In genomic region chr11:51618894-51619408, GRCm38 (mm10) we compare ENCODE assay signal across 8 mouse cellular contexts. TPM values are rescaled to one million over a fixed set of nuclear protein-coding genes. Genes with fewer than 3 reads are reported as not detected.
DNase-seq lines count a peak whose midpoint lies in the region; ATAC-seq and TF ChIP-seq lines count a peak whose summit lies in the region.

No protein-coding gene starts in this region.

- H3K27ac ChIP-seq in heart, embryonic 14.5 days (replicated peaks in 1 of 2; ENCODE audit: control insufficient read depth in 1 of 2, insufficient read depth in 1 of 2, low read depth in 2 of 2, low read length in 2 of 2) = 0 out of 4 replicates have a peak overlapping the region, but pooled peaks have one; percentile 16 to 22
- H3K27ac ChIP-seq in hindbrain, embryonic 10.5 days = peak overlapping the region; percentile 90

- peak overlapping the region; percentile 93 for H3K4me2 ChIP-seq in heart, embryonic 14.5 days (ENCODE audit: low read length)

- WGBS in heart, embryonic 14.5 days = 49% methylated on average over 8 of the region's 8 CpGs
- WGBS in hindbrain, embryonic 10.5 days = 49% methylated on average over 8 of the region's 8 CpGs

- TF ChIP-seq CTCF in G1E (IDR thresholded peaks at IDR 0.05; ENCODE audit: low read depth, low read length) = no peak

- H3K36me3 ChIP-seq in heart, embryonic 14.5 days (ENCODE audit: control insufficient read depth, insufficient read depth, low read length) = peaks cover 22% of the 10 kb centered on the region
- peaks cover 33% of the 10 kb centered on the region for H3K36me3 ChIP-seq in G1E (replicated peaks)
- peaks cover 30% of the 10 kb centered on the region for H3K36me3 ChIP-seq in hindbrain, embryonic 10.5 days

- H3K4me1 ChIP-seq in heart, embryonic 14.5 days (ENCODE audit: control insufficient read depth in 2 of 2, insufficient read depth in 2 of 2, low read length in 2 of 2) = peaks cover 9 to 19% of the 10 kb centered on the region in 2 experiments; a peak in 3 of 4 replicates
- H3K4me1 ChIP-seq in G1E (ENCODE audit: insufficient read depth, low read depth, low read length) = peaks cover 62% of the 10 kb centered on the region
- H3K4me1 ChIP-seq in hindbrain, embryonic 10.5 days (replicated peaks) = peaks cover 32% of the 10 kb centered on the region

- intact Hi-C loops in heart, postnatal 36 days (cut with DNase I) = loop anchor here (10.0 kb wide), 1 partner anchor 376 kb away; no protein-coding TSS in a partner anchor

- peak overlapping the region; percentile 88 to 89 for H3K4me3 ChIP-seq in heart, embryonic 14.5 days (ENCODE audit: control insufficient read depth in 1 of 2, insufficient read depth in 1 of 2, low read depth in 1 of 2, low read length in 2 of 2)
- peak overlapping the region; percentile 94 for H3K4me3 ChIP-seq in G1E (ENCODE audit: low read depth, low read length)
- H3K4me3 ChIP-seq in hindbrain, embryonic 10.5 days = peak overlapping the region; percentile 91

- no peaks in the 10 kb centered on the region for H3K9me3 ChIP-seq in heart, embryonic 14.5 days (ENCODE audit: control insufficient read depth, low read length)
- no peaks in the 10 kb centered on the region for H3K9me3 ChIP-seq in G1E (replicated peaks)
- H3K9me3 ChIP-seq in hindbrain, embryonic 10.5 days = no peaks in the 10 kb centered on the region

- no peaks in the 10 kb centered on the region for H3K27me3 ChIP-seq in heart, embryonic 14.5 days (ENCODE audit: control insufficient read depth, insufficient read depth, low read length)
- no peaks in the 10 kb centered on the region for H3K27me3 ChIP-seq in G1E (ENCODE audit: insufficient read depth, low read length)
- no peaks in the 10 kb centered on the region for H3K27me3 ChIP-seq in hindbrain, embryonic 10.5 days (ENCODE audit: insufficient read depth, poor library complexity, severe bottlenecking)

- peak overlapping the region; percentile 53; the same call in 1 of the 2 replicates for H3K9ac ChIP-seq in heart, embryonic 14.5 days (ENCODE audit: low read length)

- no peak for DNase-seq in heart, postnatal 36 days
- no peak for DNase-seq in G1E (ENCODE audit: low spot score)
- DNase-seq in hindbrain, embryonic 10.5 days (ENCODE audit: low spot score) = no peak
- no peak for DNase-seq in urinary bladder, postnatal 4 days (ENCODE audit: low spot score in 2 of 2)
- no peak for DNase-seq in left cerebral cortex, adult 18-20 months (ENCODE audit: low spot score in 2 of 2)
- no peak for DNase-seq in frontal cortex, adult 2 months (ENCODE audit: extremely low spot score in 1 of 2, low spot score in 1 of 2)

- ATAC-seq in heart, embryonic 14.5 days (ENCODE audit: insufficient number of reproducible peaks, insufficient read depth, low FRiP score, low read depth) = no peak
- no peak for ATAC-seq in G1E (ENCODE audit: extremely low read depth, insufficient number of reproducible peaks, low FRiP score, poor library complexity, severe bottlenecking)
- ATAC-seq in megakaryocyte progenitor cell, adult 5-6 weeks (replicated peaks; ENCODE audit: poor library complexity) = 0 out of 2 replicates have a peak, but pooled peaks have one; percentile 0

RNA-seq across cellular contexts. Expression of gene Nhp2, which starts 0.6 kb away (rescaled TPM):
- 87.9 and 89.9 TPM in 2 replicates for polyA plus RNA-seq in heart, embryonic 14.5 days (2014; fragmentation: Nextera tagmentation; extraction: Ambion mirVana)
- total RNA-seq in heart, postnatal 36 days (2021) = 10 to 100 TPM; 20.2 to 25.2 TPM
- total RNA-seq in G1E (2014; fragmentation: Nextera tagmentation) (73.2 and 91.1 TPM in 2 replicates), G1E (2017) (136 and 139 TPM in 2 replicates)
- polyA plus RNA-seq in G1E (2012) = 202 and 235 TPM in 2 replicates
- polyA plus RNA-seq in hindbrain, embryonic 10.5 days (2016; fragmentation: Nextera tagmentation; extraction: Ambion mirVana) = 209 and 250 TPM in 2 replicates
- total RNA-seq in megakaryocyte progenitor cell, adult 5-6 weeks (2015) = 147 and 165 TPM in 2 replicates
- 117 and 167 TPM in 2 replicates for total RNA-seq in megakaryocyte progenitor cell, adult 5-6 weeks (2017)
- total RNA-seq in left cerebral cortex, adult 18-20 months (2021) = 10 to 100 TPM; 44.8 to 48.4 TPM
- 64.6 and 68.5 TPM in 2 replicates for polyA plus RNA-seq in frontal cortex, adult 2 months (2012; rRNA removed)

RNA-seq across cellular contexts. Expression of gene Hnrnpab, which starts 12.3 kb away (rescaled TPM):
- 350 and 369 TPM in 2 replicates for polyA plus RNA-seq in heart, embryonic 14.5 days (2014; fragmentation: Nextera tagmentation; extraction: Ambion mirVana)
- total RNA-seq in heart, postnatal 36 days (2021) = 100 to 1,000 TPM; 135 to 143 TPM
- total RNA-seq in G1E (2014; fragmentation: Nextera tagmentation) (504 and 536 TPM in 2 replicates), G1E (2017) (669 and 683 TPM in 2 replicates)
- polyA plus RNA-seq in G1E (2012) = 1,141 and 1,394 TPM in 2 replicates
- polyA plus RNA-seq in hindbrain, embryonic 10.5 days (2016; fragmentation: Nextera tagmentation; extraction: Ambion mirVana) = 607 and 630 TPM in 2 replicates
- total RNA-seq in megakaryocyte progenitor cell, adult 5-6 weeks (2015) = 645 and 667 TPM in 2 replicates
- 984 and 1,159 TPM in 2 replicates for total RNA-seq in megakaryocyte progenitor cell, adult 5-6 weeks (2017)
- total RNA-seq in left cerebral cortex, adult 18-20 months (2021) = 100 to 1,000 TPM; 132 TPM
- 127 and 135 TPM in 2 replicates for polyA plus RNA-seq in frontal cortex, adult 2 months (2012; rRNA removed)

RNA-seq across cellular contexts. Expression of gene Rmnd5b, which starts 16.7 kb away (rescaled TPM):
- 32.1 and 34.3 TPM in 2 replicates for polyA plus RNA-seq in heart, embryonic 14.5 days (2014; fragmentation: Nextera tagmentation; extraction: Ambion mirVana)
- total RNA-seq in heart, postnatal 36 days (2021) = 10 to 100 TPM; 14.5 to 16.0 TPM
- 27.6 and 35.8 TPM in 2 replicates for total RNA-seq in G1E (2014; fragmentation: Nextera tagmentation)
- 26.8 and 28.0 TPM in 2 replicates for total RNA-seq in G1E (2017)
- 15.7 and 18.4 TPM in 2 replicates for polyA plus RNA-seq in G1E (2012)
- polyA plus RNA-seq in hindbrain, embryonic 10.5 days (2016; fragmentation: Nextera tagmentation; extraction: Ambion mirVana) = 38.9 and 45.6 TPM in 2 replicates
- total RNA-seq in megakaryocyte progenitor cell, adult 5-6 weeks (2015) = 34.9 TPM in 2 replicates
- total RNA-seq in megakaryocyte progenitor cell, adult 5-6 weeks (2017) = 11.4 and 20.4 TPM in 2 replicates
- 10 to 100 TPM; 59.9 to 60.3 TPM for total RNA-seq in left cerebral cortex, adult 18-20 months (2021)
- 60.9 and 67.2 TPM in 2 replicates for polyA plus RNA-seq in frontal cortex, adult 2 months (2012; rRNA removed)

RNA-seq across cellular contexts. Expression of gene N4bp3, which starts 31.7 kb away (rescaled TPM):
- polyA plus RNA-seq in heart, embryonic 14.5 days (2014; fragmentation: Nextera tagmentation; extraction: Ambion mirVana) = 10.7 and 12.9 TPM in 2 replicates
- total RNA-seq in heart, postnatal 36 days (2021) = 10 to 100 TPM; 13.4 to 16.3 TPM
- not detected in 2 replicates for total RNA-seq in G1E (2014; fragmentation: Nextera tagmentation)
- 0.05 and 0.35 TPM in 2 replicates for total RNA-seq in G1E (2017)
- 0.08 and 0.13 TPM in 2 replicates for polyA plus RNA-seq in G1E (2012)
- 18.3 and 19.5 TPM in 2 replicates for polyA plus RNA-seq in hindbrain, embryonic 10.5 days (2016; fragmentation: Nextera tagmentation; extraction: Ambion mirVana)
- 0.10 and 0.44 TPM in 2 replicates for total RNA-seq in megakaryocyte progenitor cell, adult 5-6 weeks (2015)
- total RNA-seq in megakaryocyte progenitor cell, adult 5-6 weeks (2017) = 0.46 and 0.78 TPM in 2 replicates
- total RNA-seq in left cerebral cortex, adult 18-20 months (2021) = 10 to 100 TPM; 15.2 to 19.0 TPM
- 6.9 and 9.8 TPM in 2 replicates for polyA plus RNA-seq in frontal cortex, adult 2 months (2012; rRNA removed)

RNA-seq across cellular contexts. Expression of gene D930048N14Rik, which starts 31.8 kb away (rescaled TPM):
- polyA plus RNA-seq in heart, embryonic 14.5 days (2014; fragmentation: Nextera tagmentation; extraction: Ambion mirVana) = 0.94 and 1.2 TPM in 2 replicates
- under 1 TPM; 0.33 to 0.62 TPM for total RNA-seq in heart, postnatal 36 days (2021)
- total RNA-seq in G1E (2014; fragmentation: Nextera tagmentation) (not detected in 2 replicates), G1E (2017) (0.05 and 0.06 TPM in 2 replicates)
- polyA plus RNA-seq in G1E (2012) = not detected in 2 replicates
- 0.82 and 1.3 TPM in 2 replicates for polyA plus RNA-seq in hindbrain, embryonic 10.5 days (2016; fragmentation: Nextera tagmentation; extraction: Ambion mirVana)
- total RNA-seq in megakaryocyte progenitor cell, adult 5-6 weeks (2015) = 0.15 TPM in 1 of 2 replicates, not detected in the other
- total RNA-seq in megakaryocyte progenitor cell, adult 5-6 weeks (2017) = 0.21 TPM in 1 of 2 replicates, not detected in the other
- 1 to 10 TPM; 2.1 to 2.2 TPM for total RNA-seq in left cerebral cortex, adult 18-20 months (2021)
- 4.8 and 5.7 TPM in 2 replicates for polyA plus RNA-seq in frontal cortex, adult 2 months (2012; rRNA removed)
